Mouse (Mus musculus) c-Kit-positive CD71-positive TER-119-negative erythroid progenitor cells, embryonic 14.5 days (primary cell): ENCODE results near the gene Tsga13.
A peak's percentile ranks its signal among the peaks of the same experiment; 100 is the strongest.

Experiments used
- DNase-seq: peaks from one replicate; pipeline ENCODE4 v3.0.0-alpha.2; 2013; ENCODE audit warnings: low read depth

Tsga13 gene

DNA sequence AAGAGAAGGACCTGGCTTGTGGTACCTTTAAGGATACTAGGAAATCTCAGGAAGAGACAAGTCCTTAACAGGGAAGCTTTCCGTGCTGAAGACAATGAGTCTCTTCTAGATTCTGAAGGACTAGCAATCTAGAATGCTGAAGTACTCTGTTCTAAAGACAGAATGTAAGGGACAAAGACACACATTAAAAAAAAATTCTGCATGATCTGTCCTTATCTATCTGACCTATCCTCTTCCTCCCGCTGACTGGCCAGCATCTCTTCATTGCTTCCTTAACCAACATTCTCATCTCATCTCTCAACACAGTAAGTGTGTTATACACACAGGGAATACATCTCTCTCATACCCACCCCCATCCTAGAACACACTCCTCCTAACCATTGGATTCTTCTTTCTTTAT is at the start of gene Tsga13:
Gene Tsga13 (minus strand): TSS at position 101 of the 400 bp plus-strand sequence.
- DNase-seq: no peak

DNA sequence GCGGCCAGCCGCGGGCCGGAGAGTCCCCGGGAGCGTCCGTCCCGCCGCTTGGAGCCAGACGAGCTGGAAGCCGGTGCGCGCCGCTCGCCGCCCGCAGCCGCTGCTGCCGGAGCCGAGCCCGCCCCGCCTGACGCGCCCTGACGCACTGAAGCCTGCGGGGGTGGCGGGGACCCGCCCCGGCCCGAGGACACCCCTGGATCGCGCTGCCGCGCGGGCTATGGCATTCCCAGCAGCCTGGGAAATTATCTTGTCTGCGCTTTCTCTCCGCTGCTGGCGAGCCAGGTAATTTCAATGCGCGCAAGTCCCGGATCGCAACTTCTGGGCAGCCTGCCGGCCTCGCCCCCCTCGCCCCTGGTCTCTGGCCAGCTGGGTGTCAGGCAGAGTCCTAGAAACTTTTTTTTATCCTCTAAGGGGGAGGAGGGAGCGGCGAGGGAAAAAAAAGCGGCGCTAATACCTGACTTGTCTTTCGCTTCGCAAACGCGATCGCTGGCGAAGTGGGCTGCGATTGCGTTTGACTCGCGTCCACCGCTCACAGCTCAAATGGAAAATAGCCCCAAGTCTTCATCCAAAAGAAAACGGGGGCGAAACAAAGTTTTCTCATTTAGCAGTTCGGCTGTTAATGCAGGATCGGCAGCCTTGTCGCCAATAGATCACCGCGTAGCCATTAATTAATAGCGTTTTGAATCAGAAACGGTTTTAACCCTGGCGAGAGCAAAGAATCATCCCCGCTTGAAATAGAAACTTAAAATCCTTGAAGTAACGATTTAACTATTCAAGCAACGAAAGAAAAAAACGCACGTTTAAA is 43.6 kb upstream of the Tsga13 start, which contains the start of gene Klf14:
Gene Klf14 (minus strand): TSS at position 343 of the 805 bp plus-strand sequence.
- no peak for DNase-seq

DNA sequence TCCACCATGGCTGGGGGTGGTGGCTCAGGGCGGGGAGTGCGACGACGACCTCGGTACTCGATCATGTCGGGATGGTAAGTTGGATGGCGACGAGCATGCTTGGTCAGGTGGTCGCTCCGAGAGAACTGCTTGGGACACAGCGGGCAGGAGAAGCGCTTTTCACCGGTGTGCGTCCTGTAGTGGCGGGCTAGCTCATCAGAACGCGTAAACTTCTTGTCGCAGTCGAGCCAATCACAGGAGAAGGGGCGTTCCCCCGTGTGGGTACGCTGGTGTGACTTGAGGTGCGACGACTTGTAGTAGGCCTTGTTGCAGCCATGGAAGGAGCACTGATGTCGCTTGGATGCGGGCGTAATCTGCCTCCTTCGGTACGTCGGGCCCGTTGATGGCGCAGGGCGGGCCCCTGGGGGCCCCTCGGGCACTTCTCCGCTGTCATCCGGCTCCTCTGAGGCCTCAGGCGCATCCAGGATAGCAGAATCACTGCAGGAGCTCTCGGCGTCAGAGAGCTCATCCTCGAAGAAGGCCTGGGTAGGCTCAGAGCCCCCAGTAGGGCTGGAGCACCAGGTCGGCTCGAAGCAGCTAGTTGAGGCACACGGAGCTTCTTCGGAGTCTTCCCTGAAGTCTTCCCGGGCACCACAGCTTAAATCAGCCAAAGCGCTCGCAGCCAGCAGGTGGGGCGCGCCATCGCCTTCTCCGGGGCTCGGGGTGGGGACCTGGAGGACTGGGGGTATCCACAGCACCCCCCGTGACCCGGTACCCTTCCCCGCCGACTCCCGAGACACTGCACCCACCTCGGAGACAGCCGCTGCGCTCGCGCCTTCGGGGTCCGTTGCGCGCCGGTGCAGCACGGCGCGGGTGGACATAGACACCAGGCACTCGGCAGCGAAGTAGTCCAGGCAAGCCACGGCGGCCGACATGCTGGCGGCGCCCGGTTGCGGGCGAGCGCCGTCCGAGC is 42.7 kb upstream of the Tsga13 start:
- DNase-seq: no peak

DNA sequence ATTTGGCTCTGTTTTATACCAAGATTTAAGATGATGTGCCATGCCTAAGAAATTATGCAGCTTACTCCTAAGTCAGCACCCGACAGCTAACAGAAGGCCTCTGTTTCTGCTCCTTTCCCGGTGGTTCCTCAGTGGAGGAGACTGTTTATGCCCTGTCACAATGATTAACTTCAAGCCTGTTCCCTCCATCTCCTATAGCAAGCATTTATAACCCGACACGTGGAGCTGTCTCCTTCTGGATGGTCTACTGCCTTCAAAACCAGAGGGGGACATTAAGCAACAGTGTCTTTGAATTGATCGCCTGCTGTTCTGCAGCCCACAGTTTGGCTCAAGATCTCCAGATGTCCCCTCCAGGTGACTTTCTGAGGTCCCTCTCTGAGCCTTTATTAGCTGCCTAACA is 23.9 kb upstream of the Tsga13 start:
- DNase-seq: no peak

DNA sequence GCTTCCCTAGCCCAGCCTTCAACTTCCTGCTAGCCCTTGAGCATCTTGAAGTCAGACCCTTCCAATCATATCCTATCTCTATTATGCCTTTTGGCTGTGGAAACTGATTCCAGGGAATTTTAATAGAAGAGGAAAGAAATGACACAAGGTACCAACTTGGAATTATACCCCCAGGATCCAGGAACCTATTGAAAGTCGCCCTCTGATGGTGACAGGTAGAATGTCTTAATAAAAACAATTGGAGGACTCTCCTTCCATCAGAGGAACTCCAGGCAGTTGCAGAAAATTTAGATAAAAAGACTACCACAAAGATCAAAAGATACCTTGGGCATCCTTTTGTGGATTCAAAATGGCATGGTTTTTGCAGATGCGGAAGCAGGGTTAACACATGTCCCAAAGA is 7.4 kb upstream of the Tsga13 start:
- no peak for DNase-seq

DNA sequence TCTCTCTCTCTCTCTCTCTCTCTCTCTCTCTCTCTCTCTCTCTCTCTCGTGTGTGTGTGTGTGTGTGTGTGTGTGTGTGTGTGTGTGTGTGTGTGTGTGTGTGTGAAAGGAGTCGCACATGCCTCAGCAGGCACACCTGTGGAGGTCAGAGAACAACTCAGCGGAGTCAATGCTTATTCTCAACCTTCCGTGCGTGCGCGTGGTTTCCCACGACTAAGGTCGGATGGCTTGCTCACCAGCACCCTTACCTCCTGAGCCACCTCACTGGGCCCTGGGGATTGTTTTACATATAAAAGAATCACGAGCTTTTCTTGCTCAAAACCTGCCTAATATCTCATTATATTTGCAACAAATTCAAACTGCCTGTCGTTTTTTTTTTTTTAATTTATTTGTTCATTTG is 6.5 kb upstream of the Tsga13 start:
- DNase-seq: no peak

DNA sequence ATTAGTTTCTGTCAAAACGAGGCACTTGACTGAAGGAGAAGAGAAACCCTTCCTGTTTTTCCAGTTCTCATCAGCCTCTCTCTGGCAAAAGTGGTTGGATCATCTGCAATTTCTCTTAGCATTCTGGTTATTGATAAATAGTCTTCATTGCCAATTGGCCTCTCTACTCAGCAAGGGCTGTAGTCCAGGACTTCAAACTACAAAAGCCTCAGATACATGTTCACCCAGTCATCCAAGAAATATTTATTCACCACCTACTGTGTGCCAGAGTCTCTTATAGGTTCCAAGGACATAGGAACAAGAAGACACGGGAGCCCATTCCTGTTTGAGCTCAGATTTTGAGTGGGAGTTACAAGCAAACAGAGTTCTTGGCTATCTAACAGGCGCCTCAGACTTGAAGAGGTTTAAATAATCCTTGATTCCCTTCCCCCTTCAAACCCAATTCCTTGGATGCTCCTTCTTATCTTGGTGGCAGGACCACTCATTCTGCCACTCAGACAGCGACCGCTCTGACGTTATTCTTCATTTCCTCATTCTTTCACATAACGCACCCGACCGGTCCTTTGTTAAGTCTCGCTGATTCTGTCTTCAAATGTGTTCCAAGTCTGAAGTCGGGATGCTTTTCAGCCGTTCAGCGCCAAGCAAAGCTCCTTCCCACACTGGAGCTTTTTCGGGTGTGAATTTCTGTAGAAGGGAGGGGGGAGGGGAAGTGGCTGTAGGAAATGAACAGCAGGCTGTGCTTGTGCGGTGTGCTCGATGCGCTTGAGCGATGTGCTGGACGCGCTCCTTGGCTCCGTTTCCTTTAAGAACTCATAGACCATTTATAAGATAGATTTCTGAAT is 5.7 kb upstream of the Tsga13 start:
- DNase-seq: no peak

DNA sequence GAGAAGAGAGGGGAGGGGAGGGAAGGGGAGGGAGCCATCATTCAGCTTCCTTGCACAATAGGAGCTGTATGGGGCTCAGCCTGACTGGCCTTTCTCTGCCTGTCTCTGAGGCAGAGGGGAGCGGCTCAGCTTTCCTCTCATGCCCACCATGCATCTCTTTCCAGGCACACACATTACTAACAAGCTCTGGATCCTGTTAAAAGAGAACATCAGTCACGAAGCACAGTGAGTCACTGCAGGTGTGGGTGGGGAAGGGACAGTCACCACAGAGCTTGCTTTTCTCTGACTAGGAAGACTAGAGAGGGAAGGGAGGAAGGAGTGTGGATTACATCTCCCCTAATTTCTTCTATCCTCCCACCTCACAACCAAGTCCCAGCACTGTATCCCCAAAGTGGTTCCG is 7.4 kb downstream of the Tsga13 start:
- DNase-seq: no peak

DNA sequence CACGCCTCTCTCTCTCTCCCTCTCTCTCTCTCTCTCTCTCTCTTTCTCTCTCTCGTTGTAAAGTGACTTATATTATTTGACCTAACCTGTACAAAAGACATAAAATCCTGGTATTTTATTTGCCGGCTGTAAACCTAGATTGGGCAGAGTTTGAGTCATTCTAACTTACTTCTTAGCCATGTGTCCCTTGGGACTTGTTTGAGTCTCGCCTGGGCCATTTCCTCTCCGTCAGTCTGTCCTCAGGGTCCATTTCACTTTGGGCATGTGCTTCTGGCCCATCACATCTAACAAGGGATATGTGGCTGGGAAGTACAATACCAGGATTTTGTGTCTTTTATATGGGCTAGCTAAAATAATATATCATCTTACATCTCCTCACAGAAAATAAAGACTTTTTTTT is 10.5 kb downstream of the Tsga13 start:
- no peak for DNase-seq

DNA sequence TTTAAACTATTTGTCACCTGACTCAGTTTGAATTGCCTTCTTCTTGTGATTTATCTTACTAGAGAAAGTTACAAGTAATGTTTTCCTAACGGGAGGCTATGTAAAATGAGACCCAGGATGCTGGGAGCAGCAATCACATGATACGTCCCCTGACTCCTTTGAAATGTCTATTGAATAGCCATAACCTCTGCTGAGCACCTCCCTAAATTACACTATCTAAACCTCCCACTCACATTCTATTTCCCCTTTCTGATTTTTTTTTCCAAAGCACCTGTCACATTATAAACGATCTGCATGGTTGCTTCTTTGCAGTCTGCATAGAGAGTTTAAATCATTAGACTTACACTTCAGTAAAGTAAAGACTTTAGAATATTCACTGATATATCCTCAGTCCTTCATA is 11.3 kb downstream of the Tsga13 start:
- DNase-seq: no peak

DNA sequence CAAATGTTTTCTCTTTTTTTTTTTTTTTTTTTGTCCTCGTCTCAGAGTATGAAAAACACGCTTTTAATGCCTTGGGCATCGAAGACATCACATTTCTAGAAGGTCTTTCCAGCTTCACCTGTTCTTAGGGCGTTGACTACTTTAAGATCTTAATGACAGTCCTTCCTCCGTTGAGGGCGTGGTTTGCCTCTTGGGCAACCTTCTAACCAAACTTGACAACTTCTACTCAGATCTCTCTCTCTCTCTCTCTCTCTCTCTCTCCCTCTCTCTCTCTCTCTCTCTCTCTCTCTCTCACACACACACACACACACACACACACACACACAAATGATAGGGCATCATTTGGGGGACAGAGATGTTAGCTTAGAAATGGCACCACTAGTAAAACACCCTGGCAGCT is 17.9 kb downstream of the Tsga13 start:
- DNase-seq: peak; percentile 29

DNA sequence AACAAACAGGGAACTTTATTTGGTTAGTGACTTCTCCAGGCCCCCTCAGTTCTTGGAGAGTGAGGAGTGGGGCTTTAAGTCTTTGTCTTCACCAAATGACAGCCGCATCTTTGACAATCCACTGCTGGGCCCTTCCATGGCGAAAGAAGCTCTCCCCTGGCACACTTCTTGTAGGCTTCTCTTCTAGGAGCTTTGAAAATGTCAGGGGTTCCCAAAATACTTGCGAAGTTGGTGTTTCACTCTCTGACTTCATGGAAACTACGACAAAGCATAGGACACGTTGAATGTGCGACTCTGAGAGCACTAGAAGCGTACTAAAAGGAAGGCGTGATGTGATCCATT is 18.4 kb downstream of the Tsga13 start:
- DNase-seq: no peak

DNA sequence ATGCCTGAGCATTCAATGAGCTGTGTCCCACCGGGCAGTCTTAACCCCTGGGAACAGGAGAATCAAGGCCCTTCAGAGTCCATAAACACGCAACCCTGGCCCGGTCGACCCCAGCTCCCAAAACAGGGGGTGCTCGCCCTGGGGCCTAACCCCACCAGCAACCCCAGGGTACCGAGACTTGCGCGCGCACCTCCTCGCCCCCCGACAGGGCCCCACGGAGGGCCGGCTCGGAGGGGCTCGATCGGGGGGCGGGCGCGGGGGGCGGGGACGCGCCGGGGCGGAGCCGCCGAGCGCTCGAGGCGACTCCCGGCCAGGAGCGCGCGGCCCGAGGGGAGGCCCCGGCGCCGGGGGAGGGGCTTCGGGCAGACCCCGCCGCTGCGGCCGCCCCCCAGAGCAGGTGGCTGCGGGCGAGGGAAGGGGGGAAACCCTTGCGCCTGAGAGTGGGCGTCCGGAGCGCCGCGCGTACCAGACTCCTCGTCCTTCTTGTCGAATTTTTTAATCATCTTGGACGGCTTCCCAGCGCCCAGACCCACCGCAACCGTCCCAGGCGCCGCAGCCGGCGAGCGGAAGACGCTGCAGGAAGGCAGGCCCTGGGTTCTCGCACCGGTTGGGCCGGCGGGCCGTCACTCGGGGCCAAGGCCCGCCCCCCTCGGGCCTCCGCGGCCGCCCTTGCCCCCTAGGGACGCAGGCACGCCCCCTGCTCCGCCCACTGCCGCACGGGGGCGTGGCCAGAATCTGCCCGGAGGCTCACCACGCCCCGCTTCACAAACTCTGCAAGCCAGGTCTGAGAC is 19.0 kb downstream of the Tsga13 start, which contains the start of gene Copg2:
Gene Copg2 (minus strand): TSS at position 600 of the 791 bp plus-strand sequence.
- peak; percentile 87 for DNase-seq

DNA sequence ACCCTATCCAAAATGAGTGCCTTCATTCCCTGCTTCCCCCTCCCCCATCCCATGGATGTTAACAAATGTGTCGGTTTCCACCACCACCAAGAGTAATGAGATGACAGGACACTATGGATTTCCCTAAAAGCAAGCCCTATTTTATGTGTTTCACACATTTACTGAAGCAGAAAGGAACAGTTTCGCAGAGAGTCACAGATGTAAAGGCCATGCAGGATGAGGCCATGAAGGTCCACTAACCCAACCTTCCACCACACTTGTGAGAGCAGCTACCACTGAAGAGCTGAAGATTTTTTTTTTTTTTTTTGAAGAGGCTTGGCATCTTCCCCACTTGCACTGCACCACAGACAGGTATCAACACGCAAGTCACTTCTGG is 19.6 kb downstream of the Tsga13 start:
- peak; percentile 11 for DNase-seq

DNA sequence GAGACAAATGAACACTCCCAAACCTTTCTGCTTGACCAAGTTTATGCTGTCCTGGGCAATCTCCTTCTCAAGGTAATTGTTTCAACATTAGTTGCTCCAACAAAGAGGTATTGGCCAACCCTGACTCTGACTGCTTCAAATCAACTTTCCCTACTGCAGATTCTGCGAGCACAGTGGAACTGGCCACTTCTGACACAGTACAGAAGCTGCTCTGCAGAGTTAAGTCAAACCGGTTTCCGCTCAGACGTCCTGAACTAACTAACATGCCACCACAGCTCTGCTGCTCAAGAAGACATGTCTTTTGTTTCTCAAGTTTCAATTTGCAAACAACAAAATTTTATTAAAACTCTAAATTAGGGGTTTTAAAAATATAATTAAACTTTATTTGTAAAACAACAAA is 22.3 kb downstream of the Tsga13 start:
- no peak for DNase-seq

DNA sequence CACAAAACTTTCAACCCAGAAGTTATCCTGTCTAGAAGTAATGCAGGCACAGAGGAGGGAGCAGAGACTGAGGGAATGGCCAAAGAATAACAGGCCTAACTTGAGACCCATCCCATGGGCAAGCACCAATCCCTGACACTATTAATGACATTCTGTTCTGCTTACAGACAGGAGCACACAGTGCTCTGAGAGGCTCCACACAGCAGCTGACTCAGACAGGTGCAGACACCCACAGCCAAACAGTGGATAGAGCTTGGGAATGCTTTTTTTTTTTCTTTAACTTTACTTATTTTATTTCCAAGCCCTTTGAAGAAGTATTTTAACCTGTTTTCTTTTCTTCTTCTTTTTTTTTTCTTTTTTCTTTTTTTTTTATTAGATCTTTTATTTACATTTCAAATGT is 23.6 kb downstream of the Tsga13 start:
- no peak for DNase-seq

DNA sequence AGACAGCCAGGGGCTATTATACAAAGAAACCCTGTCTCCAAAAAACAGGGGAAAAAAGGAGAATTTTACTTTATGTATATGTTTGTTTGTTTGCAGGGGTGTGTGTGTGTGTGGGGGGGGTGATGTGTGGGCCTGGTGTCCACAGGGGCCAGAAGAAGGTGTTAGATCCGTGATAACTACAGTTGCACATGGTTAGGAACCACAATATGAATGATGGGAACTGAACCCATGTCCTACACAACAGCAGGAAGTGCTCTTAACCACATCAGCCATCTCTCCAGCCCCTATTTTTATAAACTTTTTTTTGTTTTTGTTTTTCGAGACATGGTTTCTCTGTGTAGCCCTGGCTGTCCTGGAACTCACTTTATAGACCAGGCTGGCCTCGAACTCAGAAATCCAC is 30.5 kb downstream of the Tsga13 start:
- no peak for DNase-seq

DNA sequence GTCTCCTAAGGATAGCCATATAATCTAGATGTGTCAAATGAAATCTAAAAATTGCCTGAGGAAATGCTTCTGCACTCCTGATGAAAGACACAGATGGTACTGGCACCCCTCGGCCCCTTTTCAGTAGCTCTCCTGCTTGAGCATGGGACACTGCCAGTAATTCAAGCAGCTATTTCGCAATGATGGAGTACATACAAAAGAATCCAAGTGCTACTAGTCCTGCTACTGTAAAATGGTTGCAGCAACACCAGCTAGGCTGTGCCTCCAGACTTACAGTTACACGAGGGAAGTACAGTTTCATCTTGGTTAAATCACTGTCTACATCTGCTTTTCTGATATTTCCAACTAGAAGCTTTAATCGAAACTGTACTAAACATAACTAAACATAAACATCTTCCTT is 31.9 kb downstream of the Tsga13 start:
- no peak for DNase-seq

DNA sequence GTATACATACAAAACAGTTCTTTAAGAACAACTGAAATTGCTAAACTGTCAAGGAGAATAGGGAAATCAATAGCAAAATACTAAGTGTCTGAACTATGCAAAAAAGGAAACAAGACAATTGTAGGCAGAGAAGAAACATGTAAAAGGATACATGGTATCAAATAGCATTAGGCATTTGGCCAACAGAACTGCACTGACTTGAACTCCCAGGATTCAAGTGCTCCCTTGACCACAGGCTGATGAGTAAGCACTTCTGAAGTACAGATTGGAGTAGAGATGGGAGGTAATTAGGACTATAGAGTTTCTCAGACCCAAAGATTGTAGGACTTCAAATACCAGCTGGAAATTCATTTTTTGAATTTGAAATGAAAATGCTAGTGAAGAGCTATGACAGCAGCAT is 38.7 kb downstream of the Tsga13 start:
- DNase-seq: no peak

DNA sequence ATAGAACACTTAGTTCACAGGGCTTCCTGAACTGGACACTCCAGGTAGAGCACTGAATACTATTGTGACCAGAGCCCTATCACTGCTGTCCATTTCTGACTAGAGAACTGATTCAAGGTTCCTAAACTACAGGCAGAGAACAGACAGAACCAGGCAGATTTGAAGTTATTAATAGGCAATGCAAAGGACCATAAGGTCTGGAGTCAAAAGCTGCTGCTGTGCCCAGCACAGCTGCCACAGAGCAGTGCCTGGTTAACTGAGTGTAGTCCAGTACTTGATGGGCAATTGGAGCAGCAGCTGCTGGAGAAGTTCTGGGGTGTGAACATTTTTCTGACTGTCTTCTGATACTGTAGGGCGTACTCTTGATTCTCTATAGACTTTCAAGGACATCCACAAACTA is 48.9 kb downstream of the Tsga13 start:
- DNase-seq: no peak

DNA sequence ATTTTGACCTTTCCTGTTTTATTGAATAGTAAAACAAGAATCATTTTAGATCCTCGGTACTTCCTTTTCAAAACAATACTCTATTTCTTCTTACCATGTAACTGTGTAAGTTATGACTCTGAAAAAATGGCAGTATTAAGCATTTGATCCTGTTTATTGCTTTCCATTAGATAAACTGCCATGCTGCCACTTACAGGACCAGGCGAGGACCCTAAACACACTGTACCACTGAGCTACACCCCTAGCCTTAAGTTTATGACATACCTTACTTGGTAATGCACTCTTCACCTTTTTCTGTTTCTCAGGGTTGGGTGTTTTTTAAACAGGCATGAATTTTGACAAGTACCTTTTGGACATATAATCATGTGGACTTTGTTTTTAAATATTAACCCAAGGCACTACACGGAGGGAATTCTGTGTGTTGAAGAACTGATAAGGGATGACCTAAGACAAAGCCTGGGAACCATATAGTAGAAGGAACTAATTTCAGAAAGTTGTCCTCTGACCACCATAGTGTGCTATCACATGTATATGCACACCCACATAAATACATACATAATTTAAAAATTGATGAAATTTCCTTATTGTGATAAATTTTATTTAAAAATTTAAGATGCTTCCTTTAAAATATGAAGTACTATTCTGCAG is 50.2 kb downstream of the Tsga13 start:
- DNase-seq: no peak
